Mouse (Mus musculus): ENCODE results near the gene Iars.
"Not testable (repeated sequence)": the region's sequence is repeated elsewhere in the genome, so short reads cannot be mapped to it uniquely, and the experiment has no call there.

The Iars gene

GRCm38 (mm10) chr13:49738011-49738410 lies 56.1 kb downstream of the Iars start:
- DNase-seq: no peak

GRCm38 (mm10) chr13:49741285-49742040 lies 59.6 kb downstream of the Iars start:
- no peak for DNase-seq

- no peak for DNase-seq
Observed at GRCm38 (mm10) chr13:49756591-49756990, 74.7 kb downstream of the Iars start.

- DNase-seq: no peak
Observed at GRCm38 (mm10) chr13:49757966-49758365, 76.1 kb downstream of the Iars start.

- DNase-seq: no peak
Observed at GRCm38 (mm10) chr13:49760675-49761074, 78.8 kb downstream of the Iars start.

GRCm38 (mm10) chr13:49762208-49762607 lies 80.3 kb downstream of the Iars start:
- DNase-seq: no peak

GRCm38 (mm10) chr13:49765306-49765705 lies 83.4 kb downstream of the Iars start:
- no peak for DNase-seq

GRCm38 (mm10) chr13:49766269-49766668 lies 84.4 kb downstream of the Iars start:
- no peak for DNase-seq

- no peak for DNase-seq
Observed at GRCm38 (mm10) chr13:49768048-49768447, 86.1 kb downstream of the Iars start.

GRCm38 (mm10) chr13:49769111-49769510 lies 87.2 kb downstream of the Iars start:
- DNase-seq: no peak

- not testable (repeated sequence) for DNase-seq
Observed at GRCm38 (mm10) chr13:49771536-49771935, 89.6 kb downstream of the Iars start.
